Mouse (Mus musculus) CH12.LX (cell line): ENCODE measurements at regions not wholly inside any gene's neighbourhood (a gene's known extent, or its start where the extent isn't known, plus 50 kb on each side); places are given as distances from the start of the nearest gene placed in this dataset.

Experiments used
- DNase-seq: peaks from one replicate; pipeline ENCODE4 v3.0.0-alpha.2; 2013; ENCODE audit errors: extremely low read depth
- H3K27ac ChIP-seq: 2 replicates; pipeline ENCODE4 v1.5.1; 2012; ENCODE audit warnings: low read depth, mild to moderate bottlenecking, control low read depth, moderate library complexity; ENCODE audit not compliant: insufficient read depth
- H3K27me3 ChIP-seq: replicated peaks from 2 replicates; pipeline ENCODE3; 2012; ENCODE audit warnings: inconsistent platforms
- H3K36me3 ChIP-seq, 2 experiments: replicated peaks in 1 of 2; 2 replicates each; pipeline versions ENCODE3 to v1.6.1; 2012; ENCODE audit warnings: inconsistent platforms in 1 of 2, low read length in 1 of 2, mild to moderate bottlenecking in 1 of 2, mixed read lengths in 1 of 2, moderate library complexity in 1 of 2; ENCODE audit not compliant: control insufficient read depth in 1 of 2, insufficient read depth in 1 of 2
- H3K4me1 ChIP-seq, 2 experiments: 2 replicates each; pipeline ENCODE4 v1.6.1; 2012; ENCODE audit warnings: inconsistent platforms in 1 of 2, moderate library complexity in 1 of 2; ENCODE audit not compliant: insufficient read depth in 2 of 2, control insufficient read depth in 1 of 2
- H3K4me2 ChIP-seq: 2 replicates; pipeline ENCODE4 v1.6.1; 2012; ENCODE audit warnings: low read depth, mild to moderate bottlenecking, control low read depth; ENCODE audit not compliant: poor library complexity, insufficient read depth, severe bottlenecking
- H3K4me3 ChIP-seq, 3 experiments: fragments of 150-350 bp in 1 of 3; sonication (generic) in 1 of 3; replicated peaks in 1 of 3; 2 replicates each; pipeline versions ENCODE3 to v1.5.1; 2011 to 2012; ENCODE audit warnings: low read depth in 2 of 3, low read length in 2 of 3, mild to moderate bottlenecking in 2 of 3, moderate library complexity in 2 of 3, control low read depth in 1 of 3, improper control_type of control experiment in 1 of 3, inconsistent platforms in 1 of 3, mixed read lengths in 1 of 3; ENCODE audit not compliant: poor library complexity in 1 of 3
- H3K79me2 ChIP-seq: replicated peaks from 2 replicates; pipeline ENCODE4 v1.6.1; 2012; ENCODE audit warnings: mild to moderate bottlenecking, moderate library complexity; ENCODE audit not compliant: control insufficient read depth, poor library complexity, insufficient read depth, severe bottlenecking; ENCODE audit errors: extremely low read depth
- H3K9ac ChIP-seq: 2 replicates; pipeline ENCODE4 v1.6.1; 2012; ENCODE audit warnings: low read depth, mild to moderate bottlenecking, control low read depth, moderate library complexity; ENCODE audit not compliant: insufficient read depth
- H3K9me3 ChIP-seq: replicated peaks from 2 replicates; pipeline ENCODE3; 2012; ENCODE audit warnings: low read length, inconsistent platforms, mixed read lengths
- E2F4 ChIP-seq: IDR thresholded peaks from 2 replicates; pipeline ENCODE4 v1.6.1; 2011; ENCODE audit warnings: low read depth, low read length, improper control_type of control experiment; ENCODE audit not compliant: insufficient replicate concordance
- EP300 ChIP-seq: IDR thresholded peaks from 2 replicates; pipeline ENCODE4 v1.6.1; 2011; ENCODE audit warnings: low read length, improper control_type of control experiment
- ETS1 ChIP-seq: conservative IDR thresholded peaks from 2 replicates; pipeline ENCODE4 v1.6.1; 2012; ENCODE audit warnings: low read depth, mild to moderate bottlenecking, inconsistent platforms, low read length, improper control_type of control experiment, moderate library complexity
- GABPA ChIP-seq: IDR thresholded peaks from 2 replicates; pipeline ENCODE4 v1.6.1; 2012; ENCODE audit warnings: low read depth, low read length, improper control_type of control experiment, inconsistent platforms; ENCODE audit not compliant: insufficient replicate concordance
- JUN ChIP-seq: IDR thresholded peaks from 2 replicates; pipeline ENCODE4 v1.6.1; 2011; ENCODE audit warnings: low read depth, mild to moderate bottlenecking, low read length, improper control_type of control experiment, moderate library complexity; ENCODE audit not compliant: insufficient read depth
- JUND ChIP-seq: conservative IDR thresholded peaks from 2 replicates; pipeline ENCODE4 v1.6.1; 2011; ENCODE audit warnings: low read depth, low read length, improper control_type of control experiment
- KAT2A ChIP-seq: IDR thresholded peaks from 2 replicates; pipeline ENCODE4 v1.6.1; 2012; ENCODE audit warnings: low read length, improper control_type of control experiment, inconsistent platforms; ENCODE audit not compliant: insufficient replicate concordance
- MAFK ChIP-seq: IDR thresholded peaks from 2 replicates; pipeline ENCODE4 v1.6.1; 2011; ENCODE audit warnings: low read length, improper control_type of control experiment; ENCODE audit not compliant: insufficient replicate concordance
- MAX ChIP-seq: IDR thresholded peaks from 2 replicates; pipeline ENCODE4 v1.6.1; 2011; ENCODE audit warnings: low read length, improper control_type of control experiment
- MXI1 ChIP-seq: IDR thresholded peaks from 2 replicates; pipeline ENCODE4 v1.6.1; 2011; ENCODE audit warnings: mild to moderate bottlenecking, low read depth, low read length, improper control_type of control experiment
- MYC ChIP-seq: IDR thresholded peaks from 2 replicates; pipeline ENCODE4 v1.6.1; 2011; ENCODE audit warnings: low read depth, mild to moderate bottlenecking, improper control_type of control experiment, low read length
- NELFE ChIP-seq: IDR thresholded peaks from 2 replicates; pipeline ENCODE4 v1.6.1; 2011; ENCODE audit warnings: low read depth, low read length, improper control_type of control experiment
- NRF1 ChIP-seq: IDR thresholded peaks from 2 replicates; pipeline ENCODE4 v1.6.1; 2014; ENCODE audit warnings: low read depth, mild to moderate bottlenecking, inconsistent platforms, low read length, improper control_type of control experiment, moderate library complexity
- POLR2A ChIP-seq: IDR thresholded peaks from 2 replicates; pipeline ENCODE4 v1.6.1; 2011; ENCODE audit warnings: low read depth, mild to moderate bottlenecking, improper control_type of control experiment, low read length
- POLR2AphosphoS2 ChIP-seq: IDR thresholded peaks from 2 replicates; pipeline ENCODE4 v1.6.1; 2011; ENCODE audit warnings: low read depth, low read length, improper control_type of control experiment
- RAD21 ChIP-seq: IDR thresholded peaks from 2 replicates; pipeline ENCODE4 v1.6.1; 2011; ENCODE audit warnings: low read depth, mild to moderate bottlenecking, low read length, improper control_type of control experiment, moderate library complexity
- TBP ChIP-seq: conservative IDR thresholded peaks from 2 replicates; pipeline ENCODE4 v1.6.1; 2011; ENCODE audit warnings: low read depth, low read length, improper control_type of control experiment
- TCF12 ChIP-seq: IDR thresholded peaks from 2 replicates; pipeline ENCODE4 v1.6.1; 2014; ENCODE audit warnings: low read depth, mild to moderate bottlenecking, inconsistent platforms, low read length, improper control_type of control experiment
- USF1 ChIP-seq: IDR thresholded peaks from 2 replicates; pipeline ENCODE4 v1.6.1; 2014; ENCODE audit warnings: low read depth, mild to moderate bottlenecking, inconsistent platforms, low read length, improper control_type of control experiment
- USF2 ChIP-seq: conservative IDR thresholded peaks from 2 replicates; pipeline ENCODE4 v1.6.1; 2011; ENCODE audit warnings: low read depth, low read length, improper control_type of control experiment
- ZMIZ1 ChIP-seq: IDR thresholded peaks from 2 replicates; pipeline ENCODE4 v1.6.1; 2012; ENCODE audit warnings: low read depth, mild to moderate bottlenecking, inconsistent platforms, low read length, improper control_type of control experiment
- ZNF384 ChIP-seq: IDR thresholded peaks from 2 replicates; pipeline ENCODE4 v1.6.1; 2012; ENCODE audit warnings: low read depth, low read length, improper control_type of control experiment, inconsistent platforms
- dilution Hi-C: fragments of 300-500 bp; cut with MboI; formaldehyde crosslinking; loops from 2 replicates; pipeline ENCODE4 v1.14.3; 2020; ENCODE audit warnings: low sequenced_read_pairs; ENCODE audit not compliant: extremely low pct_unique_long_range_greater_than_20kb, extremely low pct_ligation_motif_present
- in situ Hi-C: fragments of 300-500 bp; cut with MboI; formaldehyde crosslinking; loops from 3 replicates; pipeline ENCODE4 v1.14.3; 2019; ENCODE audit warnings: low sequenced_read_pairs, low pct_ligation_motif_present, low pct_unique_long_range_greater_than_20kb, mixed read lengths

DNA sequence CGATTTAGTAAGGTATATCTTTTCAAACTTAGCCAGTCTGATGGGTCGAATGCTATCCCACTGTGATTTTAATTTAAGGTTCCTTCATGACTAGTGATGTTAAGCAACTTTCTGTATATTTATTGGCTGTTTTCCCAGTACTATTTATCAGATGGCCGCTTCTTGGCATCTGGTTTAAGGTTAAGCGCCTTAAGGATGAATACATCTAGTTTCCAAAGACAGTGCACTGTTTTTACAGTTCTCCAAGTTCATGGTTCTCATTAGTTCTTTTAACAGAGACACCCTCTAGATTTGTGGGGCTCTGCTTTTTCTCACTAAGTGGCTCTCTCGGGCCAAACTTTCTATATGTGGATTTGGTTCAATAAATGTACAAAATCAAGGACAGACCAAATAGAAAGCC lies 159.9 kb upstream of the Pdzrn3 start:
- DNase-seq = no peak
- Histone ChIP-seq H3K9me3 (peaks cover 50% of the 10 kb centered on the region), H3K36me3 (no peaks in the 10 kb centered on the region), H3K4me3 (no peak overlapping the region), H3K79me2 (no peaks in the 10 kb centered on the region), H3K4me1 (no peaks in the 10 kb centered on the region), H3K4me2 (no peak overlapping the region)
- in situ Hi-C loops (no loop called here), dilution Hi-C loops (no loop called here)
- TF ChIP-seq USF2 (no peak), KAT2A (no peak), E2F4 (no peak), TCF12 (no peak), POLR2AphosphoS2 (no peak), JUN (no peak), POLR2A (no peak), ZMIZ1 (no peak), ZNF384 (no peak), TBP (no peak), RAD21 (no peak), EP300 (no peak), MXI1 (no peak)
- TF ChIP-seq, all 38 proteins: peak for 0
- Histone ChIP-seq H3K27me3 (no peaks in the 10 kb centered on the region), H3K27ac (no peak overlapping the region), H3K9ac (no peak overlapping the region)

DNA sequence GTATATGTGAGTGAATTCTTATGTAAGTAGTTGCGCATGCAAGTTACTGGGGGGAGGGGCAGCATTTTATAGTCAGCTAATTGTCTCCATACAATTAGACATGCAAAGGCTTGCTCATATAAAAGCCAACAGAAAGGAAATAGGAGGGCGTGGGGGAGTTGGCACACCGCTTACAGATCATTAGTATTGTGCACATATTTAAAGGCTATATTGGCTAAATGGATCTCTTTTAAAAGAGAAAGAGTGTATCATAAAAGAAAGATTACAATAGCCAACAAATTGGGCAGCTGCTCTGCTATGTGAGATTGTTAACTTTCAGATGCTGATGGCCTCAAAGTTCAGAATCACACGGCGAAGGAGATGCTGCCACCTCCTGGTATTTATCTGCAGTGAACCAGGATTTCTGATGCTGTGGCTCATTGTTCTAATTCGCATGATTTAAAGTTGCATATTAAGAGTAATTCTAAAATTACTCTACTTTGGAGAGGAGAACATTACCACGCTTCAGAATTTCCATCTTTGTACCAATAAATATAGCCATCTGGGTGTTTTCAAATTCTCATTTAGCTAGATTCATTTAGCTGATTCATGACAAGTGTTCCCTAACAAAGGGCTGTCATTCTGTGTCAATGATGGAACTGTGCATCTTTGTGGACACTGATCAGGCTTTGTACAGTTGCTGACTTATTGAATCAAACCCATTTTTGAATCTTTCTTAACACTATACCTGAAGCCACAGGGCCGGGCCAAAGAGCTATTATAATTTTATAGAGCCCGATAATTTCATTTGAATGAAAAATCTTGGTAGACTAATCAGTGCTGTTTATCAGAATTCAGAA lies 156.7 kb upstream of the Pdzrn3 start:
- no peak for TF ChIP-seq MAX
- TF ChIP-seq JUN = no peak
- no peak for TF ChIP-seq GABPA
- TF ChIP-seq NELFE = no peak
- TF ChIP-seq MXI1 = no peak
- no peak for TF ChIP-seq TCF12
- TF ChIP-seq E2F4 = no peak
- no peak for TF ChIP-seq MAFK
- no peak for TF ChIP-seq ETS1
- TF ChIP-seq JUND = no peak
- no peak for TF ChIP-seq POLR2AphosphoS2
- no peak for TF ChIP-seq USF2
- TF ChIP-seq USF1 = no peak
- no peak for TF ChIP-seq MYC
- TF ChIP-seq NRF1 = no peak
- no peak for TF ChIP-seq RAD21
- in situ Hi-C loops (no loop called here), dilution Hi-C loops (no loop called here)
- no peaks in the 10 kb centered on the region for H3K4me1 ChIP-seq
- H3K27me3 ChIP-seq = no peaks in the 10 kb centered on the region
- H3K79me2 ChIP-seq = no peaks in the 10 kb centered on the region
- H3K4me3 ChIP-seq = no peak overlapping the region
- peaks cover 60% of the 10 kb centered on the region for H3K9me3 ChIP-seq
- H3K9ac ChIP-seq = no peak overlapping the region
- no peak for DNase-seq
- no peak overlapping the region for H3K27ac ChIP-seq
- H3K36me3 ChIP-seq = no peaks in the 10 kb centered on the region
- H3K4me2 ChIP-seq = no peak overlapping the region
